Mouse (Mus musculus) kidney, adult 2 months (tissue): ENCODE measurements at regions not wholly inside any gene's neighbourhood (a gene's known extent, or its start where the extent isn't known, plus 50 kb on each side); places are given as distances from the start of the nearest gene placed in this dataset.
A peak's percentile ranks its signal among the peaks of the same experiment; 100 is the strongest.

Experiments
- DNase-seq: peaks from one replicate; pipeline ENCODE4 v3.0.0; 2021
- H3K27ac ChIP-seq: fragments of 200-500 bp; 2 replicates; pipeline ENCODE4 v1.5.1; 2012; ENCODE audit warnings: low read depth, low read length, control low read depth, inconsistent platforms; ENCODE audit not compliant: insufficient read depth
- H3K27me3 ChIP-seq: fragments of 200-500 bp; replicated peaks from 2 replicates; pipeline ENCODE4 v1.6.1; 2012; ENCODE audit warnings: mild to moderate bottlenecking, moderate library complexity, low read length, inconsistent platforms; ENCODE audit not compliant: control insufficient read depth, insufficient read depth
- H3K36me3 ChIP-seq: fragments of 200-500 bp; 2 replicates; pipeline ENCODE4 v1.6.1; 2012; ENCODE audit warnings: mild to moderate bottlenecking, moderate library complexity, low read length, inconsistent platforms; ENCODE audit not compliant: control insufficient read depth, insufficient read depth
- H3K4me1 ChIP-seq: fragments of 200-500 bp; 2 replicates; pipeline ENCODE4 v1.6.1; 2011; ENCODE audit warnings: low read length; ENCODE audit not compliant: control insufficient read depth, insufficient read depth
- H3K4me3 ChIP-seq: fragments of 200-500 bp; 2 replicates; pipeline ENCODE4 v1.5.1; 2011; ENCODE audit warnings: mild to moderate bottlenecking, low read depth, low read length, control low read depth; ENCODE audit not compliant: insufficient read depth
- CTCF ChIP-seq: fragments of 200-500 bp; conservative IDR thresholded peaks from 2 replicates; pipeline ENCODE4 v1.5.1; 2011; ENCODE audit warnings: low read depth, mild to moderate bottlenecking, control low read depth, low read length, moderate library complexity, mixed read lengths; ENCODE audit not compliant: insufficient read depth, insufficient read length
- POLR2A ChIP-seq: fragments of 200-500 bp; IDR thresholded peaks from one replicate; pipeline ENCODE4 v1.6.1; 2011; ENCODE audit warnings: low read depth, low read length, control low read depth
- WGBS: fragments of 180-500 bp; shearing (Covaris S2); methylation state at CpG from one replicate; pipeline ENCODE4 v1.1.7; 2018; 5-methylcytosine and 5-hydroxymethylcytosine counted together

- no peak for DNase-seq
- Histone ChIP-seq H3K27ac (no peak overlapping the region), H3K36me3 (no peaks in the 10 kb centered on the region), H3K4me3 (no peak overlapping the region), H3K4me1 (no peaks in the 10 kb centered on the region), H3K27me3 (no peaks in the 10 kb centered on the region)
- 88% methylated on average over 4 of the region's 4 CpGs for WGBS
- TF ChIP-seq CTCF (no peak), POLR2A (no peak)
Observed at GRCm38 (mm10) chr6:18677131-18677530, 162.5 kb upstream of the Cttnbp2 start.

GRCm38 (mm10) chr6:18680712-18681111, 166.1 kb upstream of the Cttnbp2 start:
- DNase-seq: no peak
- no peak overlapping the region for H3K4me3 ChIP-seq
- TF ChIP-seq POLR2A (no peak), CTCF (no peak)

DNA sequence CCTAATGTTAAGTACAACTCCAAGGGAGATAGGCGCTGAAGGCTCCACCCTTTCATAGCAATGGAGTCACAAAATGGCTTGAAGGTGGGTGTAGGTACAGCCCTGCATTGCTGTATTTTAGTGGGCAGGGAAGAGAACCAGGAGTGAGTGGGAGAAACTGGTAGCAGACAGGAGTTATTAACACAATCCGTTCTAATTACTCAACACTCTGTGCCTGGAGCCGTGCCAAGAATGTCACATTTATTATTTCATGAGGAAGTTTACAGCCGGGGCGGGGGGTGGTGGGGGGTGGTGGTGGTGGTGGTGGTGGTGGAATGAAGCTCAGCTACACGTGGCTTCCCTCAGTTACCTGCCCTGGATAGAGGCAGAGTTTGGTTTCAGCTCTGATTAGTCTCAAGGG, 166.3 kb upstream of the Lsm8 start:
- DNase-seq: no peak
- Histone ChIP-seq H3K36me3 (no peaks in the 10 kb centered on the region), H3K27ac (no peak overlapping the region), H3K4me1 (no peaks in the 10 kb centered on the region), H3K27me3 (no peaks in the 10 kb centered on the region), H3K4me3 (no peak overlapping the region)
- WGBS: 19% methylated on average over 6 of the region's 6 CpGs
- TF ChIP-seq CTCF (no peak), POLR2A (no peak)

More at GRCm38 (mm10) chr6:18680712-18681111, 166.1 kb upstream of the Cttnbp2 start:
- Histone ChIP-seq H3K27me3 (no peaks in the 10 kb centered on the region), H3K4me1 (no peaks in the 10 kb centered on the region), H3K36me3 (no peaks in the 10 kb centered on the region), H3K27ac (no peak overlapping the region)

GRCm38 (mm10) chr6:18688652-18689348, 159.6 kb upstream of the Lsm8 start:
- 49% methylated on average over 11 of the region's 11 CpGs for WGBS
- Histone ChIP-seq H3K4me1 (no peaks in the 10 kb centered on the region), H3K27ac (no peak overlapping the region), H3K36me3 (no peaks in the 10 kb centered on the region), H3K4me3 (no peak overlapping the region), H3K27me3 (no peaks in the 10 kb centered on the region)
- TF ChIP-seq CTCF (no peak), POLR2A (no peak)
- no peak for DNase-seq

- H3K27ac ChIP-seq: no peak overlapping the region
- DNase-seq: no peak
- 62% methylated on average over 5 of the region's 5 CpGs for WGBS
- no peak overlapping the region for H3K4me3 ChIP-seq
- H3K4me1 ChIP-seq: no peaks in the 10 kb centered on the region
- TF ChIP-seq POLR2A (no peak), CTCF (no peak)
- H3K36me3 ChIP-seq: no peaks in the 10 kb centered on the region
- no peaks in the 10 kb centered on the region for H3K27me3 ChIP-seq
Observed at GRCm38 (mm10) chr6:18697536-18697935, 150.8 kb upstream of the Lsm8 start.

DNA sequence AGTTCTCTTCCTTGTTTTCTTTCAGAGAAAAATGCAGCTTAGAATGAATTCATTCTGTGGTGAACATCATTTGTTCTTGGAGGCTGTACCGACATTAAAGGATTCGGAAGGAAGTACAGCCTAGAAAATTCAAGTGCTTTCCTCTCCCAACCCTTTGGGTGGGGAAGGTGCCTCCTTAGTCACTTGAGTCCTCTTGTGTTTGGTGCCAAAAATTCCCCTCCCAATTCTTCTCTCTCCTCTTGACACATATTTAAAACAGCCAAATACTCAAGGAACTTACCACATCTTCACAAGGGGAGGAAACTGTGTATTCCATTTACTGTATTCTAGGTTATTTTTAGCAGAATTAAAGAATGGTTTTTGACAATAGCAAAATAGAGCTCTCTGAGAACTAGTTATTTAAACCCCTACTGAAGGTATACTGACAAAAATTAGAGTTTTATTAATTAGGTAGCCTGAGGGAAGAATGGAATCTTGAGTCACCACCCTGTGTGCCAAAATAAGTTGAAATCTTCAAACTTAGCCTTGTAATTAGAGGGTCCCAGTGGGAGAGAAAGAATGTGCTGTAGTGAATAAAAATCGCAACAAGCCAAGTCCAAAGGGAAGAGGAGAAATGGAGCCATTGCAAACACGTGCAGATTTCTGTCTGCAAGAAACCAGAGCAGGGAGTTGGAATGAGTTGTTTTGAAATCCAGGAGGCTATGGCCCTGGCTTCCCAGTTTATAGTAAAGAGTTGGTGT, 149.2 kb upstream of the Lsm8 start:
- no peaks in the 10 kb centered on the region for H3K27me3 ChIP-seq
- H3K27ac ChIP-seq: no peak overlapping the region
- TF ChIP-seq CTCF (no peak), POLR2A (no peak)
- DNase-seq: peak; percentile 5
- no peaks in the 10 kb centered on the region for H3K4me1 ChIP-seq
- 48% methylated on average over 4 of the region's 4 CpGs for WGBS
- no peak overlapping the region for H3K4me3 ChIP-seq
- H3K36me3 ChIP-seq: no peaks in the 10 kb centered on the region

DNA sequence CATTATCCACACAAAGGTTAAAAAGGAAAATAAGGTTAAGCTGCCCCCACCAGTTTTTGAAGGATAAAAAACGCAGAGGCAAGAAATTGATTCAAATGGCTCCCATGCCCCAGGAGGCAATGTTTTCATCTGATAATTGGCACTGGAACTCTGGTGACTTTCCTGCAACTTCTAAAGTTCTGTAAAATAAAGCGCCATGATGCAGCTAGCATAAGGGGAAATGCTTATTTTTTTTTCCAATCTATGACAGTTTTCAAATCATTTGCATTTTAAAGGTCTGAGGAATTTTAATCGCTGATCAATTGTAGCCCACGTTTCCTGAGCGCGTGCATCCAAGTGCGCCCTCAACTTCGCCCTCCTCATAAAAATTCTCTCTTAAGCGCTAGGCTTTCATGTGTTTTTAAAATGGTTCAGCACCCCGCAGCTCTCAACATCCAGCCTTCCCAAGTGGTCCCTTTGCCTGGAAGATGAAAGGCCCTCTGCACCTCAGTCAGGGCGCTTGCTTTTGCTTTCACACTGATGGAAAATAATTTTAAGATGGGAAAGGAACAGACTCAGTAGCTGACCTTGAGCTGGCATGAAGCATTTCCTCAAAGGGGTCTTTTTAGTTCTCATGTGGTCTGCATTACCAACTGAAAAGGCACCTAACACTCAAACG, 148.5 kb upstream of the Lsm8 start:
- DNase-seq: no peak
- 23% methylated on average over 12 of the region's 12 CpGs for WGBS
- Histone ChIP-seq H3K27ac (no peak overlapping the region), H3K4me1 (no peaks in the 10 kb centered on the region), H3K36me3 (no peaks in the 10 kb centered on the region), H3K4me3 (no peak overlapping the region), H3K27me3 (no peaks in the 10 kb centered on the region)
- TF ChIP-seq POLR2A (no peak), CTCF (no peak)
